Mouse (Mus musculus) erythroid progenitor cell, adult 5-6 weeks (primary cell): ENCODE data around the gene Mpp3. TPM values are rescaled to one million over a fixed set of nuclear protein-coding genes. Genes with fewer than 3 reads are reported as not detected.

ENCODE experiments used
- ATAC-seq: replicated peaks from 2 replicates; pipeline ENCODE4 v1.8.0; 2016; ENCODE audit warnings: moderate number of reproducible peaks, mild to moderate bottlenecking, moderate TSS enrichment, inconsistent platforms; ENCODE audit not compliant: poor library complexity, low FRiP score, severe bottlenecking
- total RNA-seq, 2 experiments: library from RNA; stranded (forward) in 1 of 2; stranded (reverse) in 1 of 2; fragments of 150-400 nt in 1 of 2; fragments of 186-747, 209-891 nt in 1 of 2; gene quantifications; 2 replicates each; pipeline versions ENCODE4 v1.2.3 to v1.2.4; 2015 to 2017; ENCODE audit warnings: low replicate concordance in 2 of 2

The Mpp3 gene
- total RNA-seq, 2 experiments from 2014 or later, result not detected

DNA sequence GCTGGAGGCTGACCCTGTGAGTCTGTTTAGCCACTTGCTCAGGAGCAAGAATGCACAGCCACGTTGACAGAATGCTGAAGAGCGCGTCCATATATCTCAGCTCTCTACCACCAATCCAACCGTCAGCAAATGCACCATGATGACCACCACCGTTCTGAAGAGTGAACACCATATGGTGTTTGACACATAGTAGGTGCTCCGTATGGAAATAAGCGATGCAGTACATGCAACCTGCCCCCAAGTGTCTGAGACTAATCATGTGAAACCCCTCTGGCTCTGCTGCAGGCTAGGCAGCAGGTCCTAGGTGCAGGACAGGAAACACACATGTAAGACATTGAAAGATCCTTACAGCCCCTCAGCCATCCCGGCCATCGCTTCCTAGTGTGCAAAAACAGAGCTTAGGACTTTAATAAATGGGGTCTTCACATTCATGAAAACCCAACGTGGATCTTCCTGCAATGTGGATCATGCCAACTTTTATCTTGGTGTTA, 44.8 kb downstream of the Mpp3 start:
- ATAC-seq, result no peak

DNA sequence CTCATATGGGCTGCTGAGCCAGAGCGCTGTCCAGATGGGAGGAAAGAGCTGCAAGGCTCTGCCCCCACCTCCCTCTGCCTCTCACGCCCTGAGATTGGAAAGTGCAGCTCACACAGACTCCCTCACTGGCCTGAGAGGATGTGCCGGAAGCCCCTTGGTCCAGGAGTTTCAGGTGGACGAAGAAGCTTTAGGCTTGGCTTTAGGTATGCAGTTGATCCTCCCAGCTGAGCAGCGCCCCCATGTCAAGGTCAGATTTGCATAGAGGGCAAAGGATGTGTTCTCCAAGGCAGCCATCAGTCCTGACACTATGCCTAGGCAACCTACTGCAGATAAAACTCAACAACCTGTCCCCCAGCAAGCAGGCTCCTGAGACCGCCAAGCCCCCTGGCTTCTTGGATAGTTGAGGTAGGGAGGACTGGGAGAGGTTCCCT, 45.3 kb downstream of the Mpp3 start:
- ATAC-seq, result no peak

DNA sequence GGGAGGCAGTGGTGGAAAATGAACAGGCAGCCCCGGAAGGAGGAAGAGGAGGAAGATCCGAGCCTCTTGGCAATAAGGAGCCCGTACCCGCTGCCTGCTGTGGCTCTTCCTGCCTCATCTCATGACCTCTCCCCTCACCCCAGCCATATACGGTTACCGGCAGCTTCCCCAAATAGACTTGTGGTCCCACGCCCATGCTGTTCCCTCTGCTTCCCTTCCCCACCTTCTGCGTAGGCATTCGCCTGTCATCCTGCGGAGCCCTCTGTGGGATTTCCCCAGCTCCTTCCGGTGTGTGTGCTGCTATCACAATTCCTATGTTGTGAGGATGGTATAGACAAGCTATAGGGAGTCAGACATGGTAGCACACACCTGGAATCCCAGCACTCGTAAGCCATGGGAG, 46.4 kb downstream of the Mpp3 start:
- no peak for ATAC-seq

DNA sequence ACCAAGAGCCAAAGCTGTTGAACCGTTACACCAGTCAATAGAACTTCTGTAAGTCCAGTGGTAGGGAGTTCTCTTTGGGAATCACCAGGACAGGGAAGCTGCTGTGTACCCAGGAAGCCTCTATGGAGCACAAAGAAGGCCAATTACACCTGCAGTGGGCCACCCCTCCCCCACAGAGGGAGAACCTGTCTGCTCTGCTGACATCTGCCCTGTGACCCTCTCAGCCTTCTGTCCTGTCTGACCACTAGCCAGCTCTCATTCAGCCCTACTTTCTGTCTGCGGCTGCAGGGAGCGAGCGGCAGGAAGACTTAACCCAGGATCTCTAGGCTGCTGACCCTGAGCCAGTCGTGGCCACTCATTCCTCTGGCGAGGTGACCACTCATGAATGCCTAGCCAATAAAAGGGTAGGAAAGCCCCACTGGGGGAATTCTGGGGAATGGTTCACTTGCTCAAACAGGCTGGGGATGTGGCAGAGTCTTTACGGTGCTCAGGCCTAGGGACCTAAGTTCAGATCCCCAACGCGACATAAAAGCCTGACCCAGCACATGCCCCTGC, 47.6 kb downstream of the Mpp3 start:
- ATAC-seq, result no peak

DNA sequence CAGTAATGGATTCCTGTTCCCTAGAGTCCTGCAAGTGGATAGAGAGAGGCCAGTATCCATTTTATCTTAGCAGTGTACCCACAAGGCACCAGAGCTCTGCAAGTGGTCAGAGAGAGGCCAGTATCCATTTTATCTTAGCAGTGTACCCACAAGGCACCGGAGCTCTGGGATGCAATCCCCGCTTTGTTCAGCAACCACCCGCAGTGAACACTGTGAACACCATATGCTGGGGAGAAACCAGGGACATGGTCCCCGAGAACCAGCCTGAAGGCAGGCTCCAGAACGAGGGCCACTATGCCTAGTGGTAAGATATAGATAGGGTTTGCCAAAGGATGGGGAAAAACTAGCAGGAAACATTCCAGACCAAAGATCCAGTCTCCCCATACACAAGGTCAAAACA, 49.1 kb downstream of the Mpp3 start:
- no peak for ATAC-seq

DNA sequence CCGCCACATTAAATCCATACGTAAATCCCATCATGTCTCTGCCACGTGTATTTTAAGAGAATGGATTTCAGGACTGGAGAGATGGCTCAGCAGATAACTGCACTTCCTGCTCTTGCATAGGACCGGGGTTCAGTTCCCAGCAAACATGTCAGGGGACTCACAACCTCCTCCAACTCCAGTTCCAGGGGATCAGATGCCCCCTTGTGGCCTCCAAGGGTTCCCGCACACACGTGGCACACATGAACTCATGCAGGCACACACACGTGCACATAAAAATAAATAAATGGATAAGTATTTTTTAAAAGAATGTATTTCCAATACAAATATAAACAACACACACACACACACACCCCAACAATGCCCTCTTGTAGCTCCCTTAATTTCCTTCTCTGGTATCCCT, 51.3 kb downstream of the Mpp3 start:
- ATAC-seq, result no peak

DNA sequence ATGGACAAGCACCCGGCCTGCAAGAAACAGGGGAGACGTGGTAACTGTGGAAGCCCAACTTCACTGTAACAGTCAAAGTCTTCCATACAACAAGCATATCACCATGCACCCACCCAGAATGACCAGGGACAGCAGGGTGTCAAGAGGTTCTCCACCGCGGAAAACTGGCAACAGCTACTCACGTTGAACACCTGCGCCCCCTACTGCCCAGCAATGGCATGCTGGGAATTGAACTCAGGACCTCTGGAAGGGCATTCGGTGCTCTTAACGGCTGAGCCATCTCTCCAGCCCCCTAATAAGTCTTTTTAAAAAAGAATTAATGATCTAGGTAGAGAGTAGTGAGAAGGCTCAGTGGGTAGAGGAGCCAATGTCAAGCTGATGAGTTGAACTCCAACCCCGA, 53.3 kb downstream of the Mpp3 start:
- ATAC-seq, result no peak

DNA sequence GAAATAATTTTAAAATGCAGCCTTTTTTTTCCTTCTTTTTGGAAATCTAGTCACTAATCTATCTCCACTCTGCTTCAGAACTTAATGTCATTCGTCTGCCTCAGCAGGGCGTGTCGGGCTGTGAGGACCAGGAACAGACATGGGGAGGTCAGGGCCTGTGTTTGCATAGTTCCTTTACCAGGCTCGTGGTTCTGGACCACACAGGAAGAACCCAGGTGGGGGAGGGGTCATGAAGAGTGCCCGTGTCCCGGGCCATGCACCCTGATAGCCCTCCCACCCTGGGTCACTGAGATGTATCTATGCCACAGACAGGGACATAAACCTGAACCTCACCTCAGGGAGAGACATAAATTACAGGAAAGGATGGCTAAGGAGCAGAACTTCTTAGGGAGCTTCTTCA, 54.1 kb downstream of the Mpp3 start:
- ATAC-seq, result no peak

DNA sequence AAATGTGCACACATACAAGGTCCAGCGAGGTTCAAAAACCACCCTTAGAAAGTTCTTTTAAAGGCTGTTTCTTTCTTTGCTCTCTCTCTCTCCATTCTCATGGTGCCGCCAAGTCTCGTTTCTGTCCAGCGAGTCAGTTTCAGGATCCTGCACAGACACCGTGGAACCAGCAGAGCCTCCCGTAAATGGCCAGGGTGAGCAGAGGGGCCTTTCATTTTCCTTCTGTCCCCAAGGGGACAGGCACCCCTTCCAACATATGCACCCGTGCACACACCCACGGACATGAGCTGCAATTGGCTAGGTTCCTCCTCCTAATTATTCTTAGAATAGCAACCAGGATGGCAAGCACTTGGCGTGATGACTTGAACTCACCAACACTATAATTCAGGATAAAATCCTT, 54.8 kb downstream of the Mpp3 start:
- no peak for ATAC-seq

DNA sequence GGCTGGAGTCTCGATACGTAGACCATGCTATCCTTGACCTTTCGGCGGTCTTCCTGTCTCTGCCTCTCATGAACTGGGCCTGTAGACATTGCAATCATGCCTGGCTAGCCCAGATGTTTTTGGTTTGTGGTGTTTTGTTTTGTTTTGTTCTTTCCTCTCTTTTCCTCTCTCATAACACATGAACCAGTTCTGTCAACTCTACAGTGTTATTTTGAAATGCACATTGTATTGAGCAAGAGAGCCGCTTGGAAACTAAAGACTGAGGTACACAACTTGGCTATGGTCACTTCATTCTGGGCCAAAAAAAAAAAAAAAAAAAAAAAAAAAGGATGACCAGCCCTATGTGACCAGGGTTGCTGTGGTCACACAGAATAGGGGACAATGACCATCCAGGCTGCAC, 55.6 kb downstream of the Mpp3 start:
- no peak for ATAC-seq

DNA sequence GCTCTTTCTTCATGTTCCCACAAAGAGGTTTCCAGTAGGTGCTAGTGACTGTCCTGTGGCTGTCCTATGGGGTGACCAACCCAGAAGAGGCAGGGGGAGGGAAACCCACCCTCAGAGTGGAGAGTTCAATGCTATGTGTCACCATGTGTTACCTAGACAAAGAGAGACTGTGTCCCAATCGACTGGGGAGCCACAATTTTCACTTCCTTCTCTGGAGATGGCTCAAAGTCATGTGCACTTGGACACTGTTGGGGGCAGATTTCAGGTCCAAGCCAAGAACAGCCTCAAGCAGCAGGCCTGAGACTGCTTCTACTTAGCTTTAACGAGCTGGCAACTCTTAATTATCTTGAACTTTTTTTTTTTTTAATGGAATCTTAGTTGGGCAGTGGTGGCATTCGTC, 56.2 kb downstream of the Mpp3 start:
- ATAC-seq, result no peak

DNA sequence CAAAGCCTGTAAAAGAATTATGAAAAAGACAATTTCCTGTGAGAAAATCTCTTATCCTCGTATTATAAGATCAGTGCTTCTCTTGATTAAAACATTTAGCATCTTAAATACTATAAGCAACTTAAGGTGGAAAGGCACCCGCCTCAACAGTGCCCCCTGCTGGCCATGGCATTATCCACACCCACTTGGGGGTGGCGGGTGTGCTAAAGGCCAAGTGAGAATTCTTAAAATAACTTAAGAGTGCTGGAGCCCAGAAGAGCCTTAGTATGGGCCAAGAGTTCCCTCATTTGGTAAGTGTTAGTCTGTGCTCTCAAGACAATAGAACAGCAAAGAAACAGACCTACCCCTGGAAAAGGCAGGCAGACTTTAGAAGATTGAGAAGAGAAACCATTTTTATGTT, 56.9 kb downstream of the Mpp3 start:
- no peak for ATAC-seq

DNA sequence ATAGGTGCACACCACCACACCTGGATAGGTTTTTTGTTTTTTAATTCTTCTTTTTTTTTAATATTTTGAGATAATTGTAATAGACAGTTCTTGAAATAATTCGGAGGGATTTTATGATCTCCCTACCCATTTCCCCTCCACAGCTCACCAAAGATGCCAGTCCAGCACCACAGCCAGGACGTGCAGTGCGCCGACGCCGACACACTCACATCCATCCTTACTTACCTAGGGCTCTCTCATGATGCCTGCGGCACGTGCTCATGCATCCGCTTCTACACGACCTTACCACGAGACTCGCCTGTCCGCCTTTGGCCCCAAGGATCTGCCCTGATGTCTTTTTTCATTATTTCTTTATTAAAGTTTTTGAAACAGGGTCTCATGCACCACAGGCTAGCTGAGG, 58.4 kb downstream of the Mpp3 start:
- no peak for ATAC-seq

DNA sequence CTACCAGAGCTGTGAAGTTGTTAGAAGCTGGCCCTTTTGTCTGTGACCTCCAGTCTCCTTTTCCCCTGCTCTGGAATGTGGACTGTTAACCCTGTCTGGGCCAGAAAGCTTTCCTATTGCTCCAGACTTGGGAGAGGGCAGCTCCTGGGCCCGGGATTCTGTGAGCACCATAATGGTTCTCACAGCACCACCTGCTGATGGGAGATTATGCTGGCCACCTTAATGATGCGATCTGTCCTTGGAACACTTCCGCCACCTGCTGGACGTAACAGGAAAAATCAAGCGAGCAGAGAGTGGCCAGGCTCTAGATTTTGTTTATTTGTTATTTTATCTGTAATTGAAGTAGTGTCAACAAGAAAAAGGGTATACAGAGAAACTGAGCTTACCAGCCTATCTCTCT, 59.5 kb downstream of the Mpp3 start:
- ATAC-seq, result peak; percentile 64

DNA sequence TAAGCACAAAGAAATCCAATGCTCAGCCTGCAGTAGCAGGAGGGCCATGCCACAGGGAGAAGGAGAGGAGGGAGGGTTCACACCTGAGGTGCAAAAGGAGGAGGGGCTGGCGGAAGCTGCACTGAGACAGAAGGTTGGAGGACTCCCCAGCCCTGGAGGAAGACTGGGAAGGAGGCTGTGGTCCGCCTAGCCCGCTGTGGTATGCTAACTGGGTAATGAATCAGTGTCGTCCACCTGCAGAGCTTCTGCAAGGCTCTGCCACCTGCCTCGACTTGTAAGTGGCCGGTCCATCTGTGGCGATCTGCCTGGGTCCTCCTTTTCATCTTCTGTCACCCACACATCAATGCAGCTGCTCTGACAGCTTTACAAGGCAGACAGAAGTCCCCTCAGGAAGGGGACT, 60.0 kb downstream of the Mpp3 start:
- no peak for ATAC-seq

DNA sequence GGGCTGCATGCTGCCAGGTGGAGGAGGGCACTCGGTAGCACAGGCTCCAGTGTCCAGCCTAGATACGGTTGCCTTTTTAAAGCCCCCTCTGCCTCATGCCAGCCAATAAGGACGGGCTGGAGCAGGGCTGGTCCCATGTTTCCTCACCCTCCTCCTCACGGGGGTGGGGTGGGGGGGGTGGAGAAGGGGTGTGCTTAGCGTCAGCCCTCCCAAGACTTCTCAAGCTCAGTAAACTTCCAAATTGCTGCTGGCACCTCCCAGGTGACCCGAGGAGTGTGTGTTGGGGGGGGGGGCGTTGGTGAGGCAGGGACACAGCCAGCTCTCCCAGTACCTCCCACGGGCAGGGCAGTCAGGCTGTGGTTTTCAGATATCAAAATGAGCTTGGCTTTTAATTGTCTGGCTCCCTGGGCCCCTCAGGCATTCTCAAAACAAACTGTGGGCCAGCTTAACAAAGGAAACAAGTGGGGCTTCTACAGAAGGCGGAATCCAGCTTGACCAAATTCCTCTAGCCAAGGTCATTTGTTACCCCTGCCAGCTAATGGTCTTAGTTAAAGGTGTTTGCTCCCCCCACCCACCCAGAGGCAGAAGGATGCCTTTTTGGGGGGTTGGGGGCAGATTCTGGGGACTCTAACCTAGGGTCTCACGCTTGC, 61.2 kb downstream of the Mpp3 start, which contains the start of gene Sost:
TSS of gene Sost (minus strand) at position 51 of the 650 bp plus-strand sequence.
- no peak for ATAC-seq

DNA sequence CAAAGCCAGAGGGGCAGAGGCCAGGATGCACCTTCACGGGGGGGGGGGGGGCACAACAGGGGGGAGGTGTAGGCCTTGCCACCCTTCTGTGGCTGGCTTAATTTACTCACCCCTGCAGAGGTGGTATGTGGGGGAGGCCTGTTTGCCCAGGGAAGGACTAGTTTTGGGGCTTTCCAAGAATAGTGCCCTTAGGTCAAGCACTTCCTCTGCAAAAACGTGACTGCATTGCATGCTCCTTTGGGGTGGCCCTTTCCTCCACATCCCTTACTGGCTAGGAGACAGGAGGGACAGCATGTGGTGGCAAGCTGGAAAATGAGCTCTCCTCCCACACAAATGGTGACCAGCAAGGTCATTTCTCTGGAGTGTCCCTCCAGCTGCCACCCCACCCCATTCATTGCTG, 62.7 kb downstream of the Mpp3 start:
- ATAC-seq, result no peak

DNA sequence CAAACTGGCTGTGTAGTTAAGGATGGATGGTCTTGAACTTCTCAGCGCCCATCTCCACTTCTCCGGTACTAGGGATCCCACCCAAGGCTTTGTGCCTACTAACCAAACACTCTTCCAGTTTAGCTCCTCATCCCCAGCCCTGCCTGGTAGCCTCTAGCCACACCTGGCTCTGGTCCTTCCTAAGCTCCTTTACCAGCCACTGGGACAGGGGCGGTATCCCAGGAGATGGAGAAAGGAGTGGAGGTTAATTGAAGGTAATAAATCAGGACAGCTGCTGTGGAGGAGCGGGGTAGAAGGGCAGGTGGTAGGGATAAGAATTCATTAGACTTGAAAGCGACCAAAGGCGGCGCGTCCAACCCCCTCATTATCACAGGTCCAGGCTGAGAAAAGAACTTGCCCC, 63.6 kb downstream of the Mpp3 start:
- ATAC-seq, result no peak

DNA sequence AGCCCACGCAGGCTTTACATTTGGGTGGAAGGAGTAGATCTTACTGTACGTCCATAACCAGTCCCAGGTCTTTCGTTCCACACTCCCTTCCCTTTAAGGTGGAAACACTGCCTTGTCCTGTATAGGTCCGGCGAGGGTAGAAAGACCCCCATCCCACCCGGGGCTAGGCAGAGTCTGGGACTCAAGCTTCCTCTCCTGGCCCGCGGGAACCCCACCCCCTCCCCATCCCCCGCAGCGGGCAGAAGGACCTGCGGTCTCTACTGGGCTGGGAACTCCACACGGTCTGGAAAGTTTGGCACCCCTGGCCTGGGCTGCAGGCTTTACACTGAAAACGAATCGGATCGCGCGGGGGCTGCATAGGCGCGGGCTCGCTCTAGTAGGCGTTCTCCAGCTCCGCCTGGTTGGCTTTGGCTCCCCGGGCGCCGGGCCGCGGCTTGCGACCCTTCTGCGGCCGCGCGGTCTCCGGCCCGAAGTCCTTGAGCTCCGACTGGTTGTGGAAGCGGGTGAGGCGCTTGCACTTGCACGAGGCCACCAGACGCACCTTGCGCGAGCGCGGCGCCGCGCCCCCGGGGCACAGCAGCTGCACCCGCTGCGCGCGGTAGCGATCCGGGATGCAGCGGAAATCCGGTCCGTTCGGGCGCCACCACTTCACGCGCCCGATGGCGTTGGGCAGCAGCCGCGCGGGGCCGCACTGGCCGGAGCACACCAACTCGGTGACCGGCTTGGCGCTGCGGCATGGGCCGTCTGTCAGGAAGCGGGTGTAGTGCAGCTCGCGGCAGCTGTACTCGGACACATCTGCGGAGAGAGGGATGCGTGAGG, 64.6 kb downstream of the Mpp3 start:
- no peak for ATAC-seq

DNA sequence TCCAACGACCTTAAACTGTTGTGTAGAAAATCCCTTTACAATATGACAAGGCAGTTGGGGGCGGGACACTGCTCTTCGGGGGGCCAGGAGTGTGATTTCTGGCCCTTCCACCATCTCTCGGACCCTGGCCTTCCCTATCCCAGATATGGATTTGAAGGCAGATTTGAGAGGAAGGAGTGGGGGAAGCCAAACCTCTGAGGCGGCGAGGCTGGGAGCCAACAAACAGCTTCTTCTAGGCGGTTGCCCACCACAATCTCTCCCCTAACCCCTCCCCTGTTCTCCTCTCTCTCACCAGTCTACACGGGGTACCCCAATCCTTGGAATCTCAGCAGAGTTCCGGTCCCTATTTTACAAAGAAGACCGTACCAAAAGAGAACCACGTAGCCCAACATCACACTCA, 65.2 kb downstream of the Mpp3 start:
- ATAC-seq, result no peak

DNA sequence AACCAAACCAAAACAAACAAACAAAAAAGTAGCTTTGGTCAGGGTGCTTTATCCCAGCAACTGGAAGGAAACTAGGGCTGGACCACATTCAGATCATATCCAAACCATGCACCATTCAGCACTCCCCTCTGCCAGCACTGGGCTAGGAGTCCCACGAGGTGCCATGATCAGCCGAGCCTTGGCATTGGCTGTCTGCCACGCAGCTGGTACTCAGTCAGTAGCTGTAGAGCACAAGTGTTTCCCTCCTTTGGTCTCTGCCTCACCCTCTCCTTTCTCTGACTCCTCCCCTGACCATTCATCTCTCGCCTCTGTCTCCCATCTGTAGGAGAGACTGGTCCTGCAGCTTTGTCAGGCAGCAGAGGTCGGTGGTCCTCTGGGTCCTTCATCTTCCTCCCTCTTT, 70.8 kb downstream of the Mpp3 start:
- no peak for ATAC-seq
